Mouse (Mus musculus): Measurements from ENCODE around the gene Acadvl. TPM values are rescaled to one million over a fixed set of nuclear protein-coding genes. Genes with fewer than 3 reads are reported as not detected.
A peak's percentile ranks its signal among the peaks of the same experiment; 100 is the strongest.

The Acadvl gene
- polyA plus RNA-seq, 1 experiment from 2014 or later, result 57.9 TPM

- WGBS, result 88% methylated on average over 23 of the region's 23 CpGs
- Histone ChIP-seq H3K4me3 (no peak overlapping the region), H3K9me3 (no peaks in the 10 kb centered on the region), H3K9ac (replicated peaks) (no peak overlapping the region), H3K27ac (replicated peaks) (0 out of 2 replicates have a peak overlapping the region, but pooled peaks have one; percentile 25), H3K4me2 (replicated peaks) (no peak overlapping the region), H3K36me3 (peaks cover 67% of the 10 kb centered on the region), H3K27me3 (no peaks in the 10 kb centered on the region), H3K4me1 (no peaks in the 10 kb centered on the region)
- ATAC-seq (ENCODE audit: low FRiP score, low read depth), result no peak
These were observed 27.3 kb upstream of the Acadvl start for GRCm38 (mm10) chr11:70042309-70043085.

- H3K9me3 ChIP-seq, result no peaks in the 10 kb centered on the region
- ATAC-seq (ENCODE audit: low FRiP score, low read depth), result no peak
- no peaks in the 10 kb centered on the region for H3K27me3 ChIP-seq
- no peak overlapping the region for H3K27ac ChIP-seq (replicated peaks)
- H3K4me3 ChIP-seq, result no peak overlapping the region
- H3K9ac ChIP-seq (replicated peaks), result no peak overlapping the region
- H3K36me3 ChIP-seq, result peaks cover 66% of the 10 kb centered on the region
- H3K4me1 ChIP-seq, result no peaks in the 10 kb centered on the region
- H3K4me2 ChIP-seq (replicated peaks), result no peak overlapping the region
- 92% methylated on average over 7 of the region's 7 CpGs for WGBS
These were observed 25.0 kb upstream of the Acadvl start for GRCm38 (mm10) chr11:70040184-70040583.

GRCm38 (mm10) chr11:70039631-70040030 lies 24.4 kb upstream of the Acadvl start:
- WGBS, result 87% methylated on average over 10 of the region's 10 CpGs
- no peak for ATAC-seq (ENCODE audit: low FRiP score, low read depth)
- Histone ChIP-seq H3K9me3 (no peaks in the 10 kb centered on the region), H3K4me2 (replicated peaks) (no peak overlapping the region), H3K9ac (replicated peaks) (no peak overlapping the region), H3K4me1 (no peaks in the 10 kb centered on the region), H3K4me3 (no peak overlapping the region), H3K27me3 (no peaks in the 10 kb centered on the region), H3K36me3 (peaks cover 62% of the 10 kb centered on the region), H3K27ac (replicated peaks) (no peak overlapping the region)

GRCm38 (mm10) chr11:70038174-70038573 lies 23.0 kb upstream of the Acadvl start:
- no peak for ATAC-seq (ENCODE audit: low FRiP score, low read depth)
- H3K9ac ChIP-seq (replicated peaks), result no peak overlapping the region
- H3K27me3 ChIP-seq, result no peaks in the 10 kb centered on the region
- no peaks in the 10 kb centered on the region for H3K9me3 ChIP-seq
- no peak overlapping the region for H3K4me2 ChIP-seq (replicated peaks)
- H3K4me3 ChIP-seq, result no peak overlapping the region
- 88% methylated on average over 7 of the region's 7 CpGs for WGBS
- no peaks in the 10 kb centered on the region for H3K4me1 ChIP-seq
- H3K36me3 ChIP-seq, result peaks cover 54% of the 10 kb centered on the region
- no peak overlapping the region for H3K27ac ChIP-seq (replicated peaks)

- peaks cover 44% of the 10 kb centered on the region for H3K4me1 ChIP-seq
- H3K4me3 ChIP-seq, result no peak overlapping the region
- H3K27me3 ChIP-seq, result no peaks in the 10 kb centered on the region
- H3K9ac ChIP-seq (replicated peaks), result no peak overlapping the region
- WGBS, result 97% methylated on average over 11 of the region's 11 CpGs
- H3K27ac ChIP-seq (replicated peaks), result peak overlapping the region; percentile 15; the same call in 1 of the 2 replicates
- no peaks in the 10 kb centered on the region for H3K9me3 ChIP-seq
- H3K36me3 ChIP-seq, result peaks cover 30% of the 10 kb centered on the region
- no peak overlapping the region for H3K4me2 ChIP-seq (replicated peaks)
- no peak for ATAC-seq (ENCODE audit: low FRiP score, low read depth)
These were observed 16.1 kb upstream of the Acadvl start for GRCm38 (mm10) chr11:70031321-70031670.

- H3K4me2 ChIP-seq (replicated peaks), result peak overlapping the region; percentile 68
- H3K27me3 ChIP-seq, result no peaks in the 10 kb centered on the region
- H3K9ac ChIP-seq (replicated peaks), result peak overlapping the region; percentile 57
- peak overlapping the region; percentile 97 for H3K27ac ChIP-seq (replicated peaks)
- peaks cover 49% of the 10 kb centered on the region for H3K4me1 ChIP-seq
- ATAC-seq (ENCODE audit: low FRiP score, low read depth), result no peak
- H3K4me3 ChIP-seq, result peak overlapping the region; percentile 41
- peaks cover 30% of the 10 kb centered on the region for H3K36me3 ChIP-seq
- WGBS, result 92% methylated on average over 28 of the region's 28 CpGs
- no peaks in the 10 kb centered on the region for H3K9me3 ChIP-seq
These were observed 15.6 kb upstream of the Acadvl start for GRCm38 (mm10) chr11:70030651-70031320.

GRCm38 (mm10) chr11:70029829-70030550 lies 14.8 kb upstream of the Acadvl start:
- H3K27ac ChIP-seq (replicated peaks), result peak overlapping the region; percentile 97
- H3K9ac ChIP-seq (replicated peaks), result peak overlapping the region; percentile 57
- H3K27me3 ChIP-seq, result no peaks in the 10 kb centered on the region
- no peaks in the 10 kb centered on the region for H3K9me3 ChIP-seq
- ATAC-seq (ENCODE audit: low FRiP score, low read depth), result peak; percentile 45
- peak overlapping the region; percentile 41 for H3K4me3 ChIP-seq
- 26% methylated on average over 11 of the region's 11 CpGs for whole genome bisulfite sequencing
- H3K4me1 ChIP-seq, result peaks cover 56% of the 10 kb centered on the region
- peaks cover 30% of the 10 kb centered on the region for H3K36me3 ChIP-seq
- peak overlapping the region; percentile 68 for H3K4me2 ChIP-seq (replicated peaks)

GRCm38 (mm10) chr11:70029130-70029801 lies 14.1 kb upstream of the Acadvl start:
- H3K9ac ChIP-seq (replicated peaks), result peak overlapping the region; percentile 57
- H3K4me2 ChIP-seq (replicated peaks), result peak overlapping the region; percentile 68
- peaks cover 64% of the 10 kb centered on the region for H3K4me1 ChIP-seq
- peak overlapping the region; percentile 41 for H3K4me3 ChIP-seq
- peaks cover 26% of the 10 kb centered on the region for H3K36me3 ChIP-seq
- H3K27ac ChIP-seq (replicated peaks), result peak overlapping the region; percentile 97
- under 1% methylated on average over 20 of the region's 20 CpGs for WGBS
- ATAC-seq (ENCODE audit: low FRiP score, low read depth), result peak; percentile 95
- H3K27me3 ChIP-seq, result no peaks in the 10 kb centered on the region
- no peaks in the 10 kb centered on the region for H3K9me3 ChIP-seq

- Histone ChIP-seq H3K4me3 (peak overlapping the region; percentile 41), H3K36me3 (peaks cover 26% of the 10 kb centered on the region), H3K4me1 (peaks cover 69% of the 10 kb centered on the region), H3K27me3 (no peaks in the 10 kb centered on the region), H3K27ac (replicated peaks) (peak overlapping the region; percentile 97), H3K4me2 (replicated peaks) (peak overlapping the region; percentile 68), H3K9ac (replicated peaks) (peak overlapping the region; percentile 54), H3K9me3 (no peaks in the 10 kb centered on the region)
- peak; percentile 2; the same call in 1 of the 2 replicates for ATAC-seq (ENCODE audit: low FRiP score, low read depth)
- WGBS, result 25% methylated on average over 12 of the region's 12 CpGs
These were observed 13.4 kb upstream of the Acadvl start for GRCm38 (mm10) chr11:70028401-70029129.

GRCm38 (mm10) chr11:70027397-70027796 lies 12.2 kb upstream of the Acadvl start:
- peak overlapping the region; percentile 68 for H3K4me2 ChIP-seq (replicated peaks)
- peak overlapping the region; percentile 54; the same call in 1 of the 2 replicates for H3K9ac ChIP-seq (replicated peaks)
- peaks cover 17% of the 10 kb centered on the region for H3K36me3 ChIP-seq
- H3K4me1 ChIP-seq, result peaks cover 80% of the 10 kb centered on the region
- H3K9me3 ChIP-seq, result no peaks in the 10 kb centered on the region
- H3K4me3 ChIP-seq, result peak overlapping the region; percentile 41
- H3K27me3 ChIP-seq, result no peaks in the 10 kb centered on the region
- 34% methylated on average over 9 of the region's 9 CpGs for WGBS
- ATAC-seq (ENCODE audit: low FRiP score, low read depth), result no peak
- H3K27ac ChIP-seq (replicated peaks), result peak overlapping the region; percentile 97

- peak overlapping the region; percentile 54 for H3K9ac ChIP-seq (replicated peaks)
- peak overlapping the region; percentile 41 for H3K4me3 ChIP-seq
- no peaks in the 10 kb centered on the region for H3K27me3 ChIP-seq
- no peak; the same call in 1 of the 2 replicates for ATAC-seq (ENCODE audit: low FRiP score, low read depth)
- peak overlapping the region; percentile 68 for H3K4me2 ChIP-seq (replicated peaks)
- H3K27ac ChIP-seq (replicated peaks), result peak overlapping the region; percentile 97
- WGBS, result 3% methylated on average over 19 of the region's 19 CpGs
- peaks cover 85% of the 10 kb centered on the region for H3K4me1 ChIP-seq
- peaks cover 10% of the 10 kb centered on the region for H3K36me3 ChIP-seq
- H3K9me3 ChIP-seq, result no peaks in the 10 kb centered on the region
These were observed 11.5 kb upstream of the Acadvl start for GRCm38 (mm10) chr11:70026689-70027088.

Measured in midbrain, embryonic 12.5 days (tissue).